Mouse (Mus musculus) forebrain, embryonic 15.5 days (tissue): ENCODE data around the gene Morf4l2. TPM values are rescaled to one million over a fixed set of nuclear protein-coding genes. Genes with fewer than 3 reads are reported as not detected.

Source experiments
- ATAC-seq: fragments of 200-750 bp; cut with Nextera tagmentation; replicated peaks from 2 replicates; pipeline ENCODE4 v1.8.0; 2017; ENCODE audit warnings: mild to moderate bottlenecking, moderate TSS enrichment, moderate library complexity
- H3K27ac ChIP-seq: fragments of 300-500 bp; sonication (generic); replicated peaks from 2 replicates; pipeline ENCODE4 v1.5.1; 2015; ENCODE audit warnings: mild to moderate bottlenecking, inconsistent platforms
- H3K27me3 ChIP-seq: fragments of 300-500 bp; sonication (generic); 2 replicates; pipeline ENCODE4 v1.6.1; 2015; ENCODE audit warnings: inconsistent platforms
- H3K36me3 ChIP-seq: fragments of 300-500 bp; sonication (generic); 2 replicates; pipeline ENCODE4 v1.6.1; 2015; ENCODE audit warnings: mild to moderate bottlenecking, inconsistent platforms
- H3K4me1 ChIP-seq: fragments of 300-500 bp; sonication (generic); 2 replicates; pipeline ENCODE4 v1.6.1; 2015; ENCODE audit warnings: inconsistent platforms
- H3K4me2 ChIP-seq: fragments of 300-500 bp; sonication (generic); replicated peaks from 2 replicates; pipeline ENCODE4 v1.6.1; 2015; ENCODE audit warnings: mild to moderate bottlenecking, inconsistent platforms
- H3K4me3 ChIP-seq: fragments of 300-500 bp; sonication (generic); 2 replicates; pipeline ENCODE4 v1.5.1; 2015; ENCODE audit warnings: mild to moderate bottlenecking, inconsistent platforms
- H3K9ac ChIP-seq: fragments of 300-500 bp; sonication (generic); replicated peaks from 2 replicates; pipeline ENCODE4 v1.6.1; 2015; ENCODE audit warnings: mild to moderate bottlenecking, inconsistent platforms
- H3K9me3 ChIP-seq: fragments of 300-500 bp; sonication (generic); 2 replicates; pipeline ENCODE4 v1.6.1; 2016; ENCODE audit warnings: inconsistent platforms
- WGBS: fragments of 180-500 bp; shearing (Covaris S2); methylation state at CpG from one replicate; pipeline ENCODE4 v1.1.7; 2015; ENCODE audit warnings: mixed read lengths; 5-methylcytosine and 5-hydroxymethylcytosine counted together
- polyA plus RNA-seq: library from polyadenylated mRNA; unstranded; fragments of >200 nt; fragmentation: Nextera tagmentation; extraction: Ambion mirVana; gene quantifications from 2 replicates; pipeline ENCODE4 v1.2.1, GENCODE M21; 2015

Morf4l2 gene
- polyA plus RNA-seq, result 552 and 561 TPM in 2 replicates

- peak within 1 kb of the TSS; percentile 50; the same call in 1 of the 2 replicates for H3K9ac ChIP-seq
- 87% methylated on average over 12 of the region's 12 CpGs for WGBS
- no peak for ATAC-seq
- no peaks in the 10 kb centered on the region for H3K36me3 ChIP-seq
- no peaks in the 10 kb centered on the region for H3K9me3 ChIP-seq
- peak within 1 kb of the TSS; percentile 59 for H3K4me3 ChIP-seq
- peaks cover 11% of the 10 kb centered on the region for H3K4me1 ChIP-seq
- peak within 1 kb of the TSS; percentile 94 for H3K27ac ChIP-seq
- H3K4me2 ChIP-seq, result peak within 1 kb of the TSS; percentile 49
- H3K27me3 ChIP-seq, result no peaks in the 10 kb centered on the region
These were observed at the start of gene Morf4l2 for GRCm38 (mm10) chrX:136743459-136743858. Morf4l2 (minus strand) TSS chrX:136743690.

- 83% methylated on average over 4 of the region's 4 CpGs for WGBS
- H3K9me3 ChIP-seq, result no peaks in the 10 kb centered on the region
- H3K27ac ChIP-seq, result no peak overlapping the region
- H3K4me1 ChIP-seq, result no peaks in the 10 kb centered on the region
- H3K36me3 ChIP-seq, result no peaks in the 10 kb centered on the region
- no peak overlapping the region for H3K4me2 ChIP-seq
- ATAC-seq, result no peak
- H3K27me3 ChIP-seq, result no peaks in the 10 kb centered on the region
- no peak overlapping the region for H3K4me3 ChIP-seq
- H3K9ac ChIP-seq, result no peak overlapping the region
These were observed 46.0 kb upstream of the Morf4l2 start for GRCm38 (mm10) chrX:136789446-136789845.

- Histone ChIP-seq H3K9me3 (no peaks in the 10 kb centered on the region), H3K9ac (no peak within 1 kb of the TSS), H3K4me3 (no peak within 1 kb of the TSS), H3K4me2 (no peak within 1 kb of the TSS), H3K36me3 (no peaks in the 10 kb centered on the region), H3K27ac (no peak within 1 kb of the TSS), H3K27me3 (no peaks in the 10 kb centered on the region), H3K4me1 (no peaks in the 10 kb centered on the region)
- 82% methylated on average over 3 of the region's 3 CpGs for WGBS
- ATAC-seq, result no peak
These were observed 36.6 kb upstream of the Morf4l2 start, which contains the start of gene Glra4 for GRCm38 (mm10) chrX:136780041-136780440. Glra4 (minus strand) TSS chrX:136780141.

GRCm38 (mm10) chrX:136779262-136779661 is 35.8 kb upstream of the Morf4l2 start:
- Histone ChIP-seq H3K9ac (no peak overlapping the region), H3K4me1 (no peaks in the 10 kb centered on the region), H3K27me3 (no peaks in the 10 kb centered on the region), H3K4me2 (no peak overlapping the region), H3K27ac (no peak overlapping the region), H3K9me3 (no peaks in the 10 kb centered on the region), H3K4me3 (no peak overlapping the region), H3K36me3 (no peaks in the 10 kb centered on the region)
- ATAC-seq, result no peak
- WGBS, result 59% methylated on average over 2 of the region's 2 CpGs

- no peaks in the 10 kb centered on the region for H3K27me3 ChIP-seq
- no peaks in the 10 kb centered on the region for H3K4me1 ChIP-seq
- H3K9me3 ChIP-seq, result no peaks in the 10 kb centered on the region
- no peak overlapping the region for H3K9ac ChIP-seq
- H3K4me2 ChIP-seq, result no peak overlapping the region
- WGBS, result 81% methylated on average over 3 of the region's 3 CpGs
- ATAC-seq, result no peak
- H3K4me3 ChIP-seq, result no peak overlapping the region
- no peak overlapping the region for H3K27ac ChIP-seq
- H3K36me3 ChIP-seq, result no peaks in the 10 kb centered on the region
These were observed 34.6 kb upstream of the Morf4l2 start for GRCm38 (mm10) chrX:136778046-136778445.

- H3K4me1 ChIP-seq, result no peaks in the 10 kb centered on the region
- no peak overlapping the region for H3K4me2 ChIP-seq
- H3K4me3 ChIP-seq, result no peak overlapping the region
- no peaks in the 10 kb centered on the region for H3K27me3 ChIP-seq
- H3K36me3 ChIP-seq, result no peaks in the 10 kb centered on the region
- H3K27ac ChIP-seq, result no peak overlapping the region
- H3K9ac ChIP-seq, result no peak overlapping the region
- WGBS, result 56% methylated on average over 1 of the region's 1 CpGs
- H3K9me3 ChIP-seq, result no peaks in the 10 kb centered on the region
- no peak for ATAC-seq
These were observed 29.5 kb upstream of the Morf4l2 start for GRCm38 (mm10) chrX:136773035-136773434.

- Histone ChIP-seq H3K36me3 (0 out of 2 replicates have a peak, but pooled peaks cover 3% of the 10 kb centered on the region), H3K27me3 (no peaks in the 10 kb centered on the region), H3K4me2 (no peak overlapping the region), H3K4me3 (no peak overlapping the region), H3K9ac (no peak overlapping the region), H3K9me3 (no peaks in the 10 kb centered on the region), H3K4me1 (no peaks in the 10 kb centered on the region), H3K27ac (no peak overlapping the region)
- ATAC-seq, result peak; percentile 80
- WGBS, result 65% methylated on average over 11 of the region's 11 CpGs
These were observed 17.9 kb upstream of the Morf4l2 start for GRCm38 (mm10) chrX:136761103-136762074.

- H3K27me3 ChIP-seq, result no peaks in the 10 kb centered on the region
- 0 out of 2 replicates have a peak, but pooled peaks cover 3% of the 10 kb centered on the region for H3K36me3 ChIP-seq
- WGBS, result 89% methylated on average over 3 of the region's 3 CpGs
- no peaks in the 10 kb centered on the region for H3K9me3 ChIP-seq
- H3K9ac ChIP-seq, result no peak overlapping the region
- no peak overlapping the region for H3K4me3 ChIP-seq
- H3K4me2 ChIP-seq, result no peak overlapping the region
- no peaks in the 10 kb centered on the region for H3K4me1 ChIP-seq
- ATAC-seq, result no peak
- no peak overlapping the region for H3K27ac ChIP-seq
These were observed 12.0 kb upstream of the Morf4l2 start for GRCm38 (mm10) chrX:136755464-136755863.

GRCm38 (mm10) chrX:136749329-136749728 is 5.8 kb upstream of the Morf4l2 start:
- no peak overlapping the region for H3K9ac ChIP-seq
- ATAC-seq, result no peak
- H3K27ac ChIP-seq, result no peak overlapping the region
- H3K4me3 ChIP-seq, result no peak overlapping the region
- H3K9me3 ChIP-seq, result no peaks in the 10 kb centered on the region
- H3K4me1 ChIP-seq, result no peaks in the 10 kb centered on the region
- WGBS, result 72% methylated on average over 4 of the region's 4 CpGs
- no peaks in the 10 kb centered on the region for H3K27me3 ChIP-seq
- no peaks in the 10 kb centered on the region for H3K36me3 ChIP-seq
- H3K4me2 ChIP-seq, result no peak overlapping the region

- H3K27ac ChIP-seq, result no peak overlapping the region
- H3K4me2 ChIP-seq, result no peak overlapping the region
- H3K9me3 ChIP-seq, result no peaks in the 10 kb centered on the region
- ATAC-seq, result no peak
- 74% methylated on average over 8 of the region's 8 CpGs for WGBS
- peaks cover 5% of the 10 kb centered on the region; the same call in 1 of the 2 replicates for H3K4me1 ChIP-seq
- no peaks in the 10 kb centered on the region for H3K27me3 ChIP-seq
- no peak overlapping the region for H3K4me3 ChIP-seq
- no peaks in the 10 kb centered on the region for H3K36me3 ChIP-seq
- no peak overlapping the region for H3K9ac ChIP-seq
These were observed 1.2 kb upstream of the Morf4l2 start for GRCm38 (mm10) chrX:136744663-136745062.

- 29% methylated on average over 5 of the region's 5 CpGs for WGBS
These were observed 808 bp downstream of the Morf4l2 start for GRCm38 (mm10) chrX:136742661-136743103.

GRCm38 (mm10) chrX:136742241-136742640 is 1.2 kb downstream of the Morf4l2 start:
- no peaks in the 10 kb centered on the region for H3K9me3 ChIP-seq
- H3K36me3 ChIP-seq, result no peaks in the 10 kb centered on the region
- peak overlapping the region; percentile 59 for H3K4me3 ChIP-seq
- H3K9ac ChIP-seq, result peak overlapping the region; percentile 50
- peak overlapping the region; percentile 49 for H3K4me2 ChIP-seq
- WGBS, result 30% methylated on average over 10 of the region's 10 CpGs
- peaks cover 13% of the 10 kb centered on the region for H3K4me1 ChIP-seq
- H3K27ac ChIP-seq, result peak overlapping the region; percentile 94
- no peak for ATAC-seq
- no peaks in the 10 kb centered on the region for H3K27me3 ChIP-seq

More at GRCm38 (mm10) chrX:136742661-136743103, 808 bp downstream of the Morf4l2 start:
- H3K4me3 ChIP-seq, result peak overlapping the region; percentile 59
- no peaks in the 10 kb centered on the region for H3K36me3 ChIP-seq
- H3K27ac ChIP-seq, result peak overlapping the region; percentile 94
- no peaks in the 10 kb centered on the region for H3K9me3 ChIP-seq
- H3K9ac ChIP-seq, result peak overlapping the region; percentile 50; the same call in 1 of the 2 replicates
- ATAC-seq, result no peak
- H3K27me3 ChIP-seq, result no peaks in the 10 kb centered on the region
- peaks cover 13% of the 10 kb centered on the region for H3K4me1 ChIP-seq
- H3K4me2 ChIP-seq, result peak overlapping the region; percentile 49
